Mouse (Mus musculus) megakaryocyte, adult 5-6 weeks (primary cell): ENCODE measurements around the gene Tab3. TPM values are rescaled to one million over a fixed set of nuclear protein-coding genes. Genes with fewer than 3 reads are reported as not detected.

Source experiments
- ATAC-seq: 2 replicates; pipeline ENCODE4 v1.8.0; 2016; ENCODE audit warnings: mild to moderate bottlenecking, inconsistent platforms; ENCODE audit not compliant: poor library complexity, severe bottlenecking
- total RNA-seq, 2 experiments: library from RNA; stranded (forward) in 1 of 2; stranded (reverse) in 1 of 2; fragments of 153-499, 151-499 nt in 1 of 2; fragments of 221-1000, 200-1000 nt in 1 of 2; gene quantifications; 2 replicates each; pipeline versions ENCODE4 v1.2.3 to v1.2.4; 2015 to 2017

The Tab3 gene
- 12.4 and 14.7 TPM in 2 replicates for total RNA-seq (2015)
- 6.5 and 7.3 TPM in 2 replicates for total RNA-seq (2017)

- peak; percentile 98 for ATAC-seq
Measured at GRCm38 (mm10) chrX:85573532-85574181, at the start of gene Tab3. Gene Tab3 (plus strand): TSS chrX:85574022.

- ATAC-seq = no peak
Measured at GRCm38 (mm10) chrX:85525545-85525944, 48.3 kb upstream of the Tab3 start.

GRCm38 (mm10) chrX:85526263-85527019 is 47.4 kb upstream of the Tab3 start:
- ATAC-seq = no peak

- no peak for ATAC-seq
Measured at GRCm38 (mm10) chrX:85558931-85559330, 14.9 kb upstream of the Tab3 start.

GRCm38 (mm10) chrX:85566256-85566655 is 7.6 kb upstream of the Tab3 start:
- ATAC-seq = no peak

GRCm38 (mm10) chrX:85574182-85574541 is 340 bp downstream of the Tab3 start:
- ATAC-seq = peak; percentile 39

- ATAC-seq = no peak
Measured at GRCm38 (mm10) chrX:85576310-85576709, 2.5 kb downstream of the Tab3 start.

GRCm38 (mm10) chrX:85580768-85581167 is 6.9 kb downstream of the Tab3 start:
- no peak for ATAC-seq

GRCm38 (mm10) chrX:85582517-85582916 is 8.7 kb downstream of the Tab3 start:
- ATAC-seq = no peak

- no peak for ATAC-seq
Measured at GRCm38 (mm10) chrX:85585575-85585974, 11.8 kb downstream of the Tab3 start.

- ATAC-seq = no peak
Measured at GRCm38 (mm10) chrX:85614701-85615100, 40.9 kb downstream of the Tab3 start.

- ATAC-seq = no peak
Measured at GRCm38 (mm10) chrX:85646204-85646777, 72.5 kb downstream of the Tab3 start.

GRCm38 (mm10) chrX:85676808-85677207 is 103.0 kb downstream of the Tab3 start:
- peak; percentile 66 for ATAC-seq

- ATAC-seq = no peak
Measured at GRCm38 (mm10) chrX:85682125-85682524, 108.3 kb downstream of the Tab3 start.

- ATAC-seq = no peak
Measured at GRCm38 (mm10) chrX:85683723-85684122, 109.9 kb downstream of the Tab3 start.

Other genes starting within 250 kb of the Tab3 start
- 11.7 and 12.2 TPM in 2 replicates for gene Gk, start 202.8 kb downstream of the Tab3 start, total RNA-seq (2015)
- gene Gk, start 202.8 kb downstream of the Tab3 start, total RNA-seq (2017) = 10.0 and 10.7 TPM in 2 replicates